Mouse (Mus musculus): Measurements from ENCODE around the gene Gadd45gip1. TPM values are rescaled to one million over a fixed set of nuclear protein-coding genes. Genes with fewer than 3 reads are reported as not detected.

Gene Gadd45gip1
- polyA plus RNA-seq, 1 experiment from 2014 or later, result 38.6 TPM

DNA sequence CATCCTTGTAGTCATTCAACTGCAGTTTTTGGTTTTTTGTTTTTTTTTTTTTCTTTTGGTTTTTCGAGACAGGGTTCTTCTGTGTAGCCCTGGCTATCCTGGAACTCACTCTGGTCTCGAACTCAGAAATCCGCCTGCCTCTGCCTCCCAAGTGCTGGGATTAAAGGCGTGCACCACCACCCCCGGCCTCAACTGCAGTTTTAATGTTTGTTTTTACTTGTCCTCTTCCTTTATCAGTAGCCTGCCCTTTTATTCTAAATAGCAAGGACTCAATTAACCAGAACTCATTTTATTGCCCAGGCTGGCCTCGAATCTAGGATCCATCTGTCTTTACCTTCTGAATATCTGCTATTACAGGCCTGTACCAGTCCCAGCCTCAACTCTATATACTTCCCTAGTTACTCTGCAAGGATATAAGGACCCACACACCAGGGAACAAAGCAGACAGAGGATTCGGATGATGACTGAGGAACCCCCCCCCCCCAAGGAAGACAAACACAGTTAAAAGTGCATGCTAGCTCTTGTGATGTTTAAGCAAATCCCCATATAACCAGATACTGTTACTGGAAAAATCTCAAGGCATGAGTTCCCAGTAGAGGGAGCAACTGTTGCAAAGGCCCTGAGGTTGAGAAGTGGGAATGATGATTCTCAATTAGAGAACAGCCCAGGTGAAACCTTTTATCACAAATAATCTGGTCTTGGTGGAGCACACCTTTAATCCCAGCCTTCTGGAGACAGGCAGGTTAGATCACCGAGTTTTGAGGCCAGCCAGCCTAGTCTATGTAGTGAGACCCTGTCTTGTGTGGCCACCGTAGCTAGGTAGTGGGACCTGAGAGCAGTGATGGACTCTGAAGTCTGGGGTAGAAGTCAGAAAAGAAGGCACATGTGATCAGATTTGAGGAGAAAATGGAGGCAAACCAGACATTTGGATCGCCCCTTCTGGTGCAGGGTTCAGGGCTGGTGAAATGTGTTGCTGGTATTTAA is 1.7 kb downstream of the Gadd45gip1 start:
- DNase-seq (ENCODE audit: low spot score), result no peak

DNA sequence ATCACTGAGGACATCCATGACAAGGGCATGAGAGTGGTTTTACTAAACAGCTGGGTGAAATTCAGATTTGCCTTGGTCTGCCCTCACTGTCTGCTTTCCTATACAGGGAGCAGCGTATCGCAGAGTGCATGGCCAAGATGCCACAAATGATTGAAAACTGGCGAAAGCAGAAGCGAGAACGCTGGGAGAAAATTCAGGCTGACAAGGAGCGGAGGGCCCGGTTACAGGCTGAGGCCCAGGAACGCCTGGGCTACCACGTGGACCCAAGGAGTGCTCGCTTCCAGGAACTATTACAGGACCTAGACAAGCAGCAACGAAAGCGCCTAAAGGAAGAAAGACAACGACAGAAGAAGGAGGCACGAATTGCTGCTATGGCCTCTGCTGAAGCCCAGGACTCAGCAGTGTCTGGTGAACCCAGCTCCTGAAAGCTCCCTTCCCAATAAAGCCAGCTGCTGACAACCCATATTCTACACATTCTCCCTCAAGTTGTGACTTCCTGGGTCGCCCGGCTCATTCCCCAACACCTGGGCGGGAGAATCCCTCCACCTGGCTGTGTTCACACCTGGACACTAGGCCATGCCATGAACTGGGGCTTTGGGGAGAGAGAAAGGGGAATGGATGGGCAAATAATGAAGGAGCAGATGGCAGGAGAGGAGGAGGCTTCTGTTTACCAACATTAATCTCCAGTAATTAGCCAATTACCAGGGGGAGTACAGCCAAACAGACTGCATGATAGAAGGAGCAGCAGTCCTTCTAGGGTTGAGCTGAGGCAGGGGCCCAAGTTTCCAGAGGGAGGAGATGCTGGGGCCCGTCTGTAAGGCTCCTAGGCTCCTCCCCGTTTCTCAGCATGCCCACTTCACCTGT is 2.9 kb downstream of the Gadd45gip1 start:
- no peak overlapping the region for H3K4me2 ChIP-seq (ENCODE audit: low read depth)
- 89% methylated on average over 19 of the region's 19 CpGs for WGBS
- H3K9ac ChIP-seq (ENCODE audit: low read length), result no peak overlapping the region
- ATAC-seq (ENCODE audit: insufficient read depth, low FRiP score, low TSS enrichment) (no peak), DNase-seq (ENCODE audit: low spot score) (no peak)
- H3K27me3 ChIP-seq (ENCODE audit: control insufficient read depth, insufficient read depth, low read length), result no peaks in the 10 kb centered on the region
- peaks cover 9% of the 10 kb centered on the region for H3K36me3 ChIP-seq (ENCODE audit: control insufficient read depth, insufficient read depth, low read length)
- no peak overlapping the region for H3K27ac ChIP-seq (ENCODE audit: low read depth, low read length)
- peaks cover 11% of the 10 kb centered on the region for H3K4me1 ChIP-seq (ENCODE audit: control insufficient read depth, insufficient read depth, low read length)
- H3K9me3 ChIP-seq (ENCODE audit: control insufficient read depth, low read length), result no peaks in the 10 kb centered on the region
- H3K4me3 ChIP-seq (ENCODE audit: low read depth, low read length), result no peak overlapping the region

More for the DNA sequence above, 1.7 kb downstream of the Gadd45gip1 start:
- peak overlapping the region; percentile 95 for H3K4me3 ChIP-seq (ENCODE audit: low read depth, low read length)
- peaks cover 9% of the 10 kb centered on the region for H3K36me3 ChIP-seq (ENCODE audit: control insufficient read depth, insufficient read depth, low read length)
- no peaks in the 10 kb centered on the region for H3K27me3 ChIP-seq (ENCODE audit: control insufficient read depth, insufficient read depth, low read length)
- peak overlapping the region; percentile 99 for H3K9ac ChIP-seq (ENCODE audit: low read length)
- peak overlapping the region; percentile 63 for H3K4me2 ChIP-seq (ENCODE audit: low read depth)
- no peak for ATAC-seq (ENCODE audit: insufficient read depth, low FRiP score, low TSS enrichment)
- H3K27ac ChIP-seq (ENCODE audit: low read depth, low read length), result peak overlapping the region; percentile 93
- 70% methylated on average over 10 of the region's 10 CpGs for WGBS
- no peaks in the 10 kb centered on the region for H3K9me3 ChIP-seq (ENCODE audit: control insufficient read depth, low read length)
- H3K4me1 ChIP-seq (ENCODE audit: control insufficient read depth, insufficient read depth, low read length), result peaks cover 10% of the 10 kb centered on the region

- H3K9ac ChIP-seq (ENCODE audit: low read length), result no peak overlapping the region
- 87% methylated on average over 10 of the region's 10 CpGs for WGBS
- ATAC-seq (ENCODE audit: insufficient read depth, low FRiP score, low TSS enrichment), result no peak
- peaks cover 9% of the 10 kb centered on the region for H3K36me3 ChIP-seq (ENCODE audit: control insufficient read depth, insufficient read depth, low read length)
- no peak for DNase-seq (ENCODE audit: low spot score)
- no peaks in the 10 kb centered on the region for H3K9me3 ChIP-seq (ENCODE audit: control insufficient read depth, low read length)
- H3K27me3 ChIP-seq (ENCODE audit: control insufficient read depth, insufficient read depth, low read length), result no peaks in the 10 kb centered on the region
- peaks cover 12% of the 10 kb centered on the region for H3K4me1 ChIP-seq (ENCODE audit: control insufficient read depth, insufficient read depth, low read length)
- H3K4me2 ChIP-seq (ENCODE audit: low read depth), result no peak overlapping the region
- no peak overlapping the region for H3K27ac ChIP-seq (ENCODE audit: low read depth, low read length)
- no peak overlapping the region for H3K4me3 ChIP-seq (ENCODE audit: low read depth, low read length)
Measured at GRCm38 (mm10) chr8:84834866-84835855, 3.8 kb downstream of the Gadd45gip1 start.

GRCm38 (mm10) chr8:84837149-84837911 is 6.0 kb downstream of the Gadd45gip1 start:
- Histone ChIP-seq H3K4me2 (ENCODE audit: low read depth) (no peak overlapping the region; the same call in 1 of the 2 replicates), H3K27ac (ENCODE audit: low read depth, low read length) (no peak overlapping the region), H3K4me1 (ENCODE audit: control insufficient read depth, insufficient read depth, low read length) (peaks cover 12% of the 10 kb centered on the region), H3K36me3 (ENCODE audit: control insufficient read depth, insufficient read depth, low read length) (peaks cover 15% of the 10 kb centered on the region), H3K9me3 (ENCODE audit: control insufficient read depth, low read length) (no peaks in the 10 kb centered on the region), H3K27me3 (ENCODE audit: control insufficient read depth, insufficient read depth, low read length) (no peaks in the 10 kb centered on the region), H3K9ac (ENCODE audit: low read length) (no peak overlapping the region), H3K4me3 (ENCODE audit: low read depth, low read length) (no peak overlapping the region)
- WGBS, result 52% methylated on average over 8 of the region's 8 CpGs
- ATAC-seq (ENCODE audit: insufficient read depth, low FRiP score, low TSS enrichment), result no peak
- DNase-seq (ENCODE audit: low spot score), result peak; percentile 44

GRCm38 (mm10) chr8:84837912-84838470 is 6.7 kb downstream of the Gadd45gip1 start:
- 66% methylated on average over 15 of the region's 15 CpGs for WGBS
- no peak overlapping the region for H3K4me3 ChIP-seq (ENCODE audit: low read depth, low read length)

GRCm38 (mm10) chr8:84838513-84838912 is 7.2 kb downstream of the Gadd45gip1 start:
- ATAC-seq (ENCODE audit: insufficient read depth, low FRiP score, low TSS enrichment) (no peak), DNase-seq (ENCODE audit: low spot score) (no peak)
- Histone ChIP-seq H3K9me3 (ENCODE audit: control insufficient read depth, low read length) (no peaks in the 10 kb centered on the region), H3K9ac (ENCODE audit: low read length) (no peak overlapping the region), H3K4me2 (ENCODE audit: low read depth) (no peak overlapping the region), H3K27me3 (ENCODE audit: control insufficient read depth, insufficient read depth, low read length) (no peaks in the 10 kb centered on the region), H3K4me1 (ENCODE audit: control insufficient read depth, insufficient read depth, low read length) (peaks cover 7% of the 10 kb centered on the region; the same call in 1 of the 2 replicates), H3K4me3 (ENCODE audit: low read depth, low read length) (no peak overlapping the region), H3K27ac (ENCODE audit: low read depth, low read length) (no peak overlapping the region), H3K36me3 (ENCODE audit: control insufficient read depth, insufficient read depth, low read length) (peaks cover 23% of the 10 kb centered on the region)
- WGBS, result 87% methylated on average over 5 of the region's 5 CpGs

More at GRCm38 (mm10) chr8:84837912-84838470, 6.7 kb downstream of the Gadd45gip1 start:
- DNase-seq (ENCODE audit: low spot score), result no peak
- Histone ChIP-seq H3K27ac (ENCODE audit: low read depth, low read length) (no peak overlapping the region), H3K4me1 (ENCODE audit: control insufficient read depth, insufficient read depth, low read length) (peaks cover 12% of the 10 kb centered on the region), H3K4me2 (ENCODE audit: low read depth) (no peak overlapping the region), H3K27me3 (ENCODE audit: control insufficient read depth, insufficient read depth, low read length) (no peaks in the 10 kb centered on the region), H3K9ac (ENCODE audit: low read length) (no peak overlapping the region), H3K9me3 (ENCODE audit: control insufficient read depth, low read length) (no peaks in the 10 kb centered on the region), H3K36me3 (ENCODE audit: control insufficient read depth, insufficient read depth, low read length) (peaks cover 21% of the 10 kb centered on the region)
- ATAC-seq (ENCODE audit: insufficient read depth, low FRiP score, low TSS enrichment), result no peak

GRCm38 (mm10) chr8:84839411-84839810 is 8.1 kb downstream of the Gadd45gip1 start:
- ATAC-seq (ENCODE audit: insufficient read depth, low FRiP score, low TSS enrichment) (no peak), DNase-seq (ENCODE audit: low spot score) (no peak)
- Histone ChIP-seq H3K4me3 (ENCODE audit: low read depth, low read length) (peak overlapping the region; percentile 92), H3K4me1 (ENCODE audit: control insufficient read depth, insufficient read depth, low read length) (peaks cover 9% of the 10 kb centered on the region; the same call in 1 of the 2 replicates), H3K27ac (ENCODE audit: low read depth, low read length) (no peak overlapping the region), H3K9me3 (ENCODE audit: control insufficient read depth, low read length) (no peaks in the 10 kb centered on the region), H3K36me3 (ENCODE audit: control insufficient read depth, insufficient read depth, low read length) (peaks cover 32% of the 10 kb centered on the region), H3K9ac (ENCODE audit: low read length) (no peak overlapping the region; the same call in 1 of the 2 replicates), H3K4me2 (ENCODE audit: low read depth) (peak overlapping the region; percentile 58), H3K27me3 (ENCODE audit: control insufficient read depth, insufficient read depth, low read length) (no peaks in the 10 kb centered on the region)
- WGBS, result 94% methylated on average over 2 of the region's 2 CpGs

Measured in neural tube, embryonic 11.5 days (tissue).